Mouse (Mus musculus) midbrain, embryonic 11.5 days (tissue): ENCODE measurements around the gene Tmcc1. TPM values are rescaled to one million over a fixed set of nuclear protein-coding genes. Genes with fewer than 3 reads are reported as not detected.
"Not testable (repeated sequence)": the region's sequence is repeated elsewhere in the genome, so short reads cannot be mapped to it uniquely, and the experiment has no call there.

Source experiments
- ATAC-seq: fragments of 200-750 bp; cut with Nextera tagmentation; 2 replicates; pipeline ENCODE4 v1.8.0; 2017; ENCODE audit warnings: moderate TSS enrichment, moderate library complexity; ENCODE audit not compliant: low FRiP score
- DNase-seq: peaks from one replicate; pipeline ENCODE4 v3.0.0; 2015; ENCODE audit warnings: low spot score; ENCODE audit errors: missing footprints
- H3K27ac ChIP-seq: fragments of 300-500 bp; sonication (generic); 2 replicates; pipeline ENCODE4 v1.5.1; 2014; ENCODE audit warnings: low read depth, low read length
- H3K27me3 ChIP-seq: fragments of 300-500 bp; sonication (generic); 2 replicates; pipeline ENCODE4 v1.6.1; 2014; ENCODE audit warnings: mild to moderate bottlenecking, low read length, moderate library complexity, mixed read lengths; ENCODE audit not compliant: control insufficient read depth, insufficient read depth
- H3K36me3 ChIP-seq: fragments of 300-500 bp; sonication (generic); 2 replicates; pipeline ENCODE4 v1.6.1; 2014; ENCODE audit warnings: mild to moderate bottlenecking, low read length, moderate library complexity, mixed read lengths; ENCODE audit not compliant: control insufficient read depth, insufficient read depth
- H3K4me1 ChIP-seq: fragments of 300-500 bp; sonication (generic); 2 replicates; pipeline ENCODE4 v1.6.1; 2014; ENCODE audit warnings: low read length; ENCODE audit not compliant: control insufficient read depth, insufficient read depth
- H3K4me2 ChIP-seq: fragments of 300-500 bp; sonication (generic); 2 replicates; pipeline ENCODE4 v1.6.1; 2014; ENCODE audit warnings: mild to moderate bottlenecking, moderate library complexity
- H3K4me3 ChIP-seq: fragments of 300-500 bp; sonication (generic); 2 replicates; pipeline ENCODE4 v1.5.1; 2014; ENCODE audit warnings: low read depth, low read length
- H3K9ac ChIP-seq: fragments of 300-500 bp; sonication (generic); 2 replicates; pipeline ENCODE4 v1.6.1; 2014; ENCODE audit warnings: low read length
- H3K9me3 ChIP-seq: fragments of 300-500 bp; sonication (generic); 2 replicates; pipeline ENCODE4 v1.6.1; 2016; ENCODE audit warnings: low read length; ENCODE audit not compliant: control insufficient read depth
- WGBS: fragments of 180-500 bp; shearing (Covaris S2); extraction: QIAGEN DNeasy Blood & Tissue Kit; methylation state at CpG from one replicate; pipeline ENCODE4 v1.1.7; 2014; 5-methylcytosine and 5-hydroxymethylcytosine counted together
- polyA plus RNA-seq: library from polyadenylated mRNA; unstranded; fragments of >200 nt; fragmentation: Nextera tagmentation; extraction: Ambion mirVana; gene quantifications from 2 replicates; pipeline ENCODE4 v1.2.1, GENCODE M21; 2014

Tmcc1 gene
- polyA plus RNA-seq, result 16.2 and 18.9 TPM in 2 replicates

DNA sequence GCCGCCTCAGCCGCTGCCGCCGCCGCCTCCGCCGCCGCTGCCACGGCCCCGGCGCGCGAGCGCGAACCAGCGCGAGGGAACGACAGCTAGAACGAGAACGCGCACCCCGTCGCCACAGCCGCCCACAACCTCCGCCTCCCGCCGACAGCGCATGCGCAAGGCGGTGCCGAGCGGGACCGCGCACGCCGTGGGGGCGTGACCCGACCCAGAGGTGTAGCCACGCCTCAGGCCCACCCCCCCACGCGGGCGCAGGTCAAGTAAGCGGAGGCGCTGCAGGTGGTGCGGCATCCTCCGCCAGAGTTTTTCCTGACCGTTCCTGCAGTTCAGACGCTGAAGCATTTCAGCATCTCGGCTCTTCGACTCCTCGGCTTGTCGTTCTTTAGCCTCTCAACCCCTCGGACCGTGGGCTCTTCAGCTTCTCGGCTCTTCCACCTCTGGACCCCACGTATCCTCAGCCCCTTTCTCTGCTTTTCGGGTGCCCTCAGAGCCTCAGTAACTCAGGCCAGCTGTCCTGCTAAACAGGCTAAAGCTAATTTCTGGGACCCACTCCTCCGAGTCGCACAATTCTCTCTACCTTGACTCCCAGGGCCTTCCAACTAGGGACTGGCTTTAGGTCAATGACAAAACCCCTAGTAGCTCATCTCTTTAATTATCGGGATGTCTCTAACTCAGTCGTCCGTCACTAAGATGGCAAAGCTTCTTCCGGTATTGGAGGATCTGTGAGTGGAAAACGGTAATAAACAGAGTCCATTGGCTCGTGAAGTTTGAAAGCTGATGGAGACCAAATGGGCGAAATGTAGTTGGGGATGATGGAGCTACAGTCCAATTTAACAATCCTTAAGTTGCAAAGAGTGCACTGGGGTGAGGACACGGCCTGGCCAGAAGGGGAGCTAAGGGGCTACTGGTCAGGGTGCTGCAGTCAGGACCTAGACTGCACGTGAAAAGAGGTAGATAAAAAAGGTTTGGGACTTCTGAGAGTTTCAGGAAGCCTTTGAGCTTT lies at the start of gene Tmcc1:
Gene Tmcc1 (minus strand): TSS at position 93 of the 1,000 bp plus-strand sequence.
- Histone ChIP-seq H3K27ac (peak within 1 kb of the TSS; percentile 75), H3K4me3 (peak within 1 kb of the TSS; percentile 87), H3K4me2 (peak within 1 kb of the TSS; percentile 70), H3K36me3 (no peaks in the 10 kb centered on the region), H3K9ac (peak within 1 kb of the TSS; percentile 91), H3K4me1 (peaks cover 11% of the 10 kb centered on the region), H3K27me3 (no peaks in the 10 kb centered on the region), H3K9me3 (no peaks in the 10 kb centered on the region)
- under 1% methylated on average over 58 of the region's 68 CpGs for WGBS
- DNase-seq (peak; percentile 100), ATAC-seq (peak; percentile 93)

GRCm38 (mm10) chr6:116240371-116240770 lies 47.1 kb upstream of the Tmcc1 start:
- no peak for DNase-seq
- 80% methylated on average over 2 of the region's 2 CpGs for WGBS
- Histone ChIP-seq H3K9ac (no peak overlapping the region), H3K36me3 (peaks cover 10% of the 10 kb centered on the region), H3K27me3 (no peaks in the 10 kb centered on the region), H3K4me2 (no peak overlapping the region), H3K9me3 (no peaks in the 10 kb centered on the region), H3K4me1 (no peaks in the 10 kb centered on the region), H3K27ac (no peak overlapping the region), H3K4me3 (no peak overlapping the region)
- no peak for ATAC-seq

- ATAC-seq (no peak), DNase-seq (no peak)
- Histone ChIP-seq H3K4me2 (no peak overlapping the region), H3K4me1 (no peaks in the 10 kb centered on the region), H3K27me3 (no peaks in the 10 kb centered on the region), H3K27ac (no peak overlapping the region), H3K4me3 (no peak overlapping the region), H3K9me3 (no peaks in the 10 kb centered on the region), H3K9ac (no peak overlapping the region), H3K36me3 (peaks cover 8% of the 10 kb centered on the region)
- 89% methylated on average over 5 of the region's 5 CpGs for WGBS
Observed at GRCm38 (mm10) chr6:116238083-116238482, 44.8 kb upstream of the Tmcc1 start.

DNA sequence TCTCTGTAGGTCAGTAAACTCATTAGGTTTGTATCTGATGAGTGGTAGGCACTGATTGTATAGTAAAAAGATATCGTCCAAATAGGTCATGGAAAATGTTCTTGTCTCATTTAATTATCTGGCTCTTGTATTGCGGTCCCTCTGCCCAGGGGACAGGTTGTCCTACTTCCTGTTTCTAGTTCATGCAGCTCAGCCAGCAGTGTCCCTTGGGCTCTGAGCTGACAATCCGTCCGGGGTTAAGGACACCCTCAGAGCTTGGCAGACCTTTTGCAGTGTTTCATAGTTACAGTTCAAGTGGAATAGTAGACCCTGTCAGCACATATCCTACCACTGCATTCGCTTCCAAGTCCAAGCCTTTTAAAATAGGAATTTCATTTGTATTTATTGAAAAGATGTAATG lies 42.0 kb upstream of the Tmcc1 start:
- Histone ChIP-seq H3K4me3 (no peak overlapping the region), H3K4me1 (no peaks in the 10 kb centered on the region), H3K27me3 (no peaks in the 10 kb centered on the region), H3K9ac (no peak overlapping the region), H3K4me2 (no peak overlapping the region), H3K27ac (no peak overlapping the region), H3K36me3 (peaks cover 6% of the 10 kb centered on the region), H3K9me3 (no peaks in the 10 kb centered on the region)
- WGBS, result 95% methylated on average over 5 of the region's 5 CpGs
- DNase-seq (no peak), ATAC-seq (no peak)

DNA sequence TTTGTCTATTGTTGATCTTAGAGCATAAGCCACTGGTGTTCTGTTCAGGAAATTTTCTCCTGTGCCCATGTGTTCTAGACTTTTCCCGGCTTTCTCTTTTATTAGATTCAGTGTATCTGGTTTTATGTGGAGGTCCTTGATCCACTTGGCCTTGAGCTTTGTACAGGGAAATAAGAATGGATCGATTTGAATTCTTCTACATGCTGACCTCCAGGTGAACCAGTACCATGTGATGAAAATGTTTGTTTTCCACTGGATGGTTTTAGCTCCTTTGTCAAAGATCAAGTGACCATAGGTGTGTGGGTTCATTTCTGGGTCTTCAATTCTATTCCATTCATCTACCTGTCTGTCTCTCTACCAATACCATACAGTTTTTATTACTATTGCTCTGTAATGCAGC lies 41.5 kb upstream of the Tmcc1 start:
- not testable (repeated sequence) for H3K9me3 ChIP-seq, ATAC-seq, H3K27ac ChIP-seq, H3K4me2 ChIP-seq, H3K4me1 ChIP-seq, DNase-seq, H3K27me3 ChIP-seq, H3K4me3 ChIP-seq, H3K9ac ChIP-seq, H3K36me3 ChIP-seq
- 97% methylated on average over 2 of the region's 2 CpGs for WGBS

GRCm38 (mm10) chr6:116228785-116229525 lies 35.7 kb upstream of the Tmcc1 start:
- 64% methylated on average over 12 of the region's 12 CpGs for WGBS
- Histone ChIP-seq H3K4me2 (no peak overlapping the region), H3K36me3 (peaks cover 5% of the 10 kb centered on the region), H3K9me3 (no peaks in the 10 kb centered on the region), H3K27me3 (no peaks in the 10 kb centered on the region), H3K27ac (no peak overlapping the region), H3K9ac (no peak overlapping the region), H3K4me3 (no peak overlapping the region), H3K4me1 (no peaks in the 10 kb centered on the region)
- peak; percentile 95 for DNase-seq
- ATAC-seq, result peak; percentile 30; the same call in 1 of the 2 replicates

DNA sequence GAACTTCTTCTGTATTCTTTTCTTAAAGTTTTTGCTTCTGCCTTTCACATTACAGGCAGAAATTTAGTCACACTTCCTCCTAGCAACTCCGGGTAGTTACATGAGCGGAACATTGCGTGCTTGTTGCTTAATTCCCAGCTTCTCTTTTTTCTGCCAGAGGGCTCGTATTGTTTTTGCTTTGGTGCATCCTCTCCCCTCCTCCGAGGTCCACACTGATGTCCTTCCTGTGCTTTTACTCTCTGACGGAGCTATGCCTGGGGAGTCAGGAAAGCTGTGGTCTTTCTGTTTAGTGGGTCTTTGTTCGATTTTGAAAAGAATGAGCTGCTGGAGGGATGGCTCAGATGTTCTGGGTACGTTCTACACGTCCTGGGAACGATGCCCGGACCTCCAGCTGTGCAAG lies 34.5 kb upstream of the Tmcc1 start:
- Histone ChIP-seq H3K4me1 (no peaks in the 10 kb centered on the region), H3K9ac (no peak overlapping the region), H3K27me3 (no peaks in the 10 kb centered on the region), H3K4me3 (no peak overlapping the region), H3K9me3 (no peaks in the 10 kb centered on the region), H3K36me3 (peaks cover 5% of the 10 kb centered on the region), H3K4me2 (no peak overlapping the region), H3K27ac (no peak overlapping the region)
- 76% methylated on average over 11 of the region's 11 CpGs for WGBS
- no peak for DNase-seq
- no peak for ATAC-seq

GRCm38 (mm10) chr6:116207729-116208534 lies 14.6 kb upstream of the Tmcc1 start, which contains the start of gene Washc2:
TSS of gene Washc2 (plus strand) at chr6:116208038.
- H3K27me3 ChIP-seq, result no peaks in the 10 kb centered on the region
- H3K36me3 ChIP-seq, result no peaks in the 10 kb centered on the region
- peak within 1 kb of the TSS; percentile 84 for H3K9ac ChIP-seq
- peak within 1 kb of the TSS; percentile 76 for H3K4me3 ChIP-seq
- H3K27ac ChIP-seq, result peak within 1 kb of the TSS; percentile 72
- H3K9me3 ChIP-seq, result no peaks in the 10 kb centered on the region
- ATAC-seq (peak; percentile 99), DNase-seq (peak; percentile 99)
- H3K4me1 ChIP-seq, result peaks cover 4% of the 10 kb centered on the region; the same call in 1 of the 2 replicates
- under 1% methylated on average over 51 of the region's 51 CpGs for WGBS
- H3K4me2 ChIP-seq, result peak within 1 kb of the TSS; percentile 84
